Mouse (Mus musculus) forebrain, embryonic 14.5 days (tissue): ENCODE measurements around the gene Acot1. TPM values are rescaled to one million over a fixed set of nuclear protein-coding genes. Genes with fewer than 3 reads are reported as not detected.
"Not testable (repeated sequence)": the region's sequence is repeated elsewhere in the genome, so short reads cannot be mapped to it uniquely, and the experiment has no call there.

Source experiments
- ATAC-seq: fragments of 200-750 bp; cut with Nextera tagmentation; 2 replicates; pipeline ENCODE4 v1.8.0; 2017; ENCODE audit warnings: mild to moderate bottlenecking, moderate library complexity
- DNase-seq: peaks from one replicate; pipeline ENCODE4 v3.0.0-alpha.2; 2015; ENCODE audit warnings: low spot score
- H3K27ac ChIP-seq: fragments of 300-500 bp; sonication (generic); 2 replicates; pipeline ENCODE4 v1.5.1; 2014; ENCODE audit warnings: low read depth, mild to moderate bottlenecking, control low read depth, low read length, moderate library complexity
- H3K27me3 ChIP-seq: fragments of 300-500 bp; sonication (generic); replicated peaks from 2 replicates; pipeline ENCODE4 v1.6.1; 2014; ENCODE audit warnings: low read length, control low read depth, mixed read lengths; ENCODE audit not compliant: control insufficient read depth, insufficient read depth
- H3K36me3 ChIP-seq: fragments of 300-500 bp; sonication (generic); 2 replicates; pipeline ENCODE4 v1.6.1; 2014; ENCODE audit warnings: low read length, control low read depth; ENCODE audit not compliant: control insufficient read depth, insufficient read depth
- H3K4me1 ChIP-seq: fragments of 300-500 bp; sonication (generic); 2 replicates; pipeline ENCODE4 v1.6.1; 2014; ENCODE audit warnings: antibody characterized with exemption, low read length, control low read depth; ENCODE audit not compliant: control insufficient read depth, insufficient read depth
- H3K4me2 ChIP-seq: fragments of 300-500 bp; sonication (generic); 2 replicates; pipeline ENCODE4 v1.6.1; 2014; ENCODE audit warnings: mild to moderate bottlenecking, control low read depth, low read length
- H3K4me3 ChIP-seq: fragments of 300-500 bp; sonication (generic); 2 replicates; pipeline ENCODE4 v1.5.1; 2014; ENCODE audit warnings: low read depth, low read length, control low read depth
- H3K9ac ChIP-seq: fragments of 300-500 bp; sonication (generic); 2 replicates; pipeline ENCODE4 v1.6.1; 2014; ENCODE audit warnings: mild to moderate bottlenecking, low read length, control low read depth, moderate library complexity
- H3K9me3 ChIP-seq: fragments of 300-500 bp; sonication (generic); replicated peaks from 2 replicates; pipeline ENCODE4 v1.6.1; 2016; ENCODE audit warnings: low read length, control low read depth, mixed read lengths; ENCODE audit not compliant: control insufficient read depth
- WGBS: fragments of 180-500 bp; shearing (Covaris S2); extraction: QIAGEN DNeasy Blood & Tissue Kit; methylation state at CpG from one replicate; pipeline ENCODE4 v1.1.7; 2014; 5-methylcytosine and 5-hydroxymethylcytosine counted together
- polyA plus RNA-seq: library from polyadenylated mRNA; unstranded; fragments of >200 nt; fragmentation: Nextera tagmentation; extraction: Ambion mirVana; gene quantifications from 2 replicates; pipeline ENCODE4 v1.2.1, GENCODE M21; 2014

Acot1 gene
- polyA plus RNA-seq, 1 experiment from 2014 or later = 83.6 TPM

DNA sequence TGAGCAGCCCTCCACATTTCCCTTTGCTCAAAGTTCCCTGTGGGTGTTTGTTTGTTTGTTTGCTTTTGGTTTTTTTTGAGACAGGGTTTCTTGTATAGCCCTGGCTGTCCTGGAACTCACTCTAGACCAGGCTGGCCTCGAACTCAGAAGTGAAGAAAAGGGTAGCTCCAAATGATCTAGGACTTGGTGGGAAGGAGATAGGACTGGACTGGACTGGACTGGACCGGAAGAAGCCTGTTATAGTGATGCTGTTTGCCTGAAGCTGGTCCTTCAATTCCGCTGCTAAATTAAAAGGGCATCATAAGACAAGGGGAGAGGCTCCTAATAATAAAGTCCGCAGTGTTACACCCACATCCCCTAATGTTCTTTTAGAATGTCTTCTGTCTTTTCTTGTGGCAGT, 20.8 kb upstream of the Acot1 start:
- 71% methylated on average over 4 of the region's 4 CpGs for WGBS
- H3K4me3 ChIP-seq = peak overlapping the region; percentile 55
- H3K27me3 ChIP-seq = no peaks in the 10 kb centered on the region
- H3K27ac ChIP-seq = 0 out of 2 replicates have a peak overlapping the region, but pooled peaks have one; percentile 86
- H3K4me2 ChIP-seq = peak overlapping the region; percentile 55
- peak overlapping the region; percentile 76 for H3K9ac ChIP-seq
- no peak for DNase-seq
- H3K4me1 ChIP-seq = no peaks in the 10 kb centered on the region
- H3K9me3 ChIP-seq = no peaks in the 10 kb centered on the region
- 0 out of 2 replicates have a peak, but pooled peaks cover 4% of the 10 kb centered on the region for H3K36me3 ChIP-seq
- ATAC-seq = peak; percentile 6; the same call in 1 of the 2 replicates

DNA sequence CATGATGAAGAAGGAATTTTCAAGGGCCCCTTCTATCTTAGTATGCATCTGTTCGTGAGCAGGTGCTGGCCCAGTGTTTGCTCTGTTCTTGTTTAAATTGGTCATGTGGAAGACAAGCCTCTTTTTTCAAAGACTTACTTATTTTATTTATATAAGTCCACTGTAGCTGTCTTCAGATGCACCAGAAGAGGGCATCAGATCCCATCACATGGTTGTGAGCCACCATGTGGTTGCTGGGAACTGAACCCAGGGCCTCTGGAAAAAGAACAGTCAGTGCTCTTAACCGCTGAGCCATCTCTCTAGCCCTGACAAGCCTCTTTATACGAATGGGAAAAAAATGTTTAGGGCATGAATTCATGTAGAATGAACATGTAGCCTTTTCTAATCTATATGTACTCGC, 19.9 kb upstream of the Acot1 start:
- ATAC-seq = no peak
- Histone ChIP-seq H3K4me1 (no peaks in the 10 kb centered on the region), H3K36me3 (0 out of 2 replicates have a peak, but pooled peaks cover 4% of the 10 kb centered on the region), H3K9ac (no peak overlapping the region), H3K27me3 (no peaks in the 10 kb centered on the region), H3K4me3 (no peak overlapping the region), H3K4me2 (no peak overlapping the region), H3K9me3 (no peaks in the 10 kb centered on the region), H3K27ac (no peak overlapping the region)
- WGBS = 96% methylated on average over 4 of the region's 4 CpGs
- DNase-seq = no peak

DNA sequence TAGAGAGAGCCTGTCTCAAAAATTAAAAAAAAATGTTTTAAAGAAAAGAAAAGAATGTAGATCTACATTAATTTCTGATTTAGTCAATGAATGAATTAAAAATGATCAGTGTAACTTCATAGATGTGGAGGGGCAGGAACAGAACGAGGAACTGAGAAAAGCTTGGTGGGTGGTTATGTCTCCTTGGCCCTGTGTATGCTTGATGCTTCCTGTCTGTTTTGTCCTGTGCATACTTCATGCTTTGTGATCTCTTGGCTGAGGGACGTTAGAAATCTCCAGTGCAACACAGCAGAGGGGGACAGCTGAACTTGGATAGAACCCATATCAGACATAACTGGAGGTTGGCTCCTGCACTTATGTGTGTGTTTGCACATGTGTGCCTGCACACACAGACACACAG, 12.1 kb upstream of the Acot1 start:
- Histone ChIP-seq H3K4me1 (no peaks in the 10 kb centered on the region), H3K27ac (no peak overlapping the region), H3K4me3 (no peak overlapping the region), H3K9ac (no peak overlapping the region), H3K36me3 (0 out of 2 replicates have a peak, but pooled peaks cover 4% of the 10 kb centered on the region), H3K27me3 (no peaks in the 10 kb centered on the region), H3K9me3 (no peaks in the 10 kb centered on the region), H3K4me2 (no peak overlapping the region)
- no peak for DNase-seq
- WGBS = 68% methylated on average over 2 of the region's 2 CpGs
- ATAC-seq = no peak

DNA sequence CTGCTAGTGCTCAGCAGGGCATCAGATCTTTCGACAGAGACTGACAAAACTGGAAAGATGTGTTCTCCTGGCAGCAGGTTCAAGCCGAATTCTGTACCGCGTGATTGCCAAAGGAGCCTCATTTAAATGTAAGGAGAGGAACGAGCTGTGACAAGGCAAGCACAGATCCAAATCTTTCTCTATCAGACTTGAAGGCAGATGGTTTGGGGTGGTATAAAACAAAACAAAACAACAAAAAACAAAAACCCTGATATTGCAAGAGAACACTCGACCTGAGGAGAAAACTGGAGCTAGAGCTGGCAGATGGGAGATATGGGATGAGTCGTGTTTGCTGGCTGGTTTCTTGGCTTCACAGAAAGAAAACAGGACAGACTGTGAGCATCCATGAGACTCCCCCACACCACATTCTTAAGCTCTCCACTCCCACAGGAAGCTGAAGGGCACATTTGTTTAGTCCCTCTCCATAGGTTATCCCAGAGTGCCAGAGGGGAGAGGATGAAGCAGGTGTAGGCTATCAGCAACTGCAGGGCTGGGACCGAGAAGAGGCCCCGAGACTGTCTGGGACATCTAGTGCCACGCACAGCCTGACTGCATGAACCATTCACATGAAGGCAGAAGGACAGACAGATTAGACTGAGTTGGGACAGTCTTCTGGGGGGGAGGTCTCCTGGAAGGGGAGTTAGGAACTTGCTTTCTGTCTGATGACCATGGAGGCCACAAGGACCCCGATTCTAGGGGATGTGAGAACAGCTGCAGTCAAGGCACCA, 10.8 kb upstream of the Acot1 start:
- no peak overlapping the region for H3K4me2 ChIP-seq
- H3K27me3 ChIP-seq = no peaks in the 10 kb centered on the region
- no peak overlapping the region for H3K9ac ChIP-seq
- DNase-seq (peak; percentile 68), ATAC-seq (peak; percentile 57; the same call in 1 of the 2 replicates)
- WGBS = 55% methylated on average over 11 of the region's 11 CpGs
- H3K9me3 ChIP-seq = no peaks in the 10 kb centered on the region
- H3K36me3 ChIP-seq = no peaks in the 10 kb centered on the region
- peak overlapping the region; percentile 50; the same call in 1 of the 2 replicates for H3K27ac ChIP-seq
- H3K4me3 ChIP-seq = no peak overlapping the region
- no peaks in the 10 kb centered on the region for H3K4me1 ChIP-seq

DNA sequence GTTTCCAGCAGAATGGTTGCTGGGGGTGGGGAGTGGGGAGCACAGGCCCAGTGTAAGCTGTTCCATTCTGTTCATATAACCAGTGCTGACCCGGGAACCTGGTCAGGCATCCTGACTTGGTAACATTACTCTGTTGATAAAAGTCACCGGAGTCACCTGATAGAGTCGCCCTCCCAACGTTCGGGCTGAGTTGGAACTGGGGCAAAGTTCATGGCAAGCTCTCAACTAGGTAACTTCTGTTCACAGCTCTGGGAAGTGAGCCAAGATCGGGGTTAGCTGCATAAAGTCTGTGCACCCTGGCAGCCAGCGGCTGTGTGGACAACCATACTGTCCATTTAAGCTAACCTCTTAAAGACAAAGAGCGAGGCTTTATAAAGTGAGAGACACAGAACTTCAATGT, 10.1 kb upstream of the Acot1 start:
- WGBS = 77% methylated on average over 8 of the region's 8 CpGs
- not testable (repeated sequence) for H3K4me2 ChIP-seq, H3K4me1 ChIP-seq, H3K9ac ChIP-seq, ATAC-seq, H3K9me3 ChIP-seq, H3K27ac ChIP-seq, H3K4me3 ChIP-seq, H3K36me3 ChIP-seq, H3K27me3 ChIP-seq
- DNase-seq = peak; percentile 33

DNA sequence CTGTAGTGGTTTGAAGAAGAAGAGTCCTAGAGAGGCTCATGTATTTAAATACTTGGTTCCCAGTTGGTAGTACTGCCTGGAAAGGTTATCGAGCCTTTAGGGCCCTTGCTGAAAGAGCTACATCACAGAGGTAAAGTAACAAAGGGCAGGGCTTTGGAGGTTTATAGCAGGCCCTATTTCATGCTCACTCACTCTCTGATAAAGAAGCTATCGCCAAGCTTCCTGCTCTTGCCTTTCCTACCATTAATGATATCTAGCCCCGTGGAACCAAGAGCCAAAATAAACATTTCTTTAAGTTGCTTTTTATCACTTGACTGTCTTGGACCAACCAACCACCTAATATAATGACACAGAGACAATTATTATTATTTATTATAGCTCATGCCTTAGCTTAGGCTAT, 8.9 kb upstream of the Acot1 start:
- H3K4me2 ChIP-seq = no peak overlapping the region
- no peak overlapping the region for H3K27ac ChIP-seq
- no peak for ATAC-seq
- H3K4me1 ChIP-seq = no peaks in the 10 kb centered on the region
- no peaks in the 10 kb centered on the region for H3K9me3 ChIP-seq
- H3K9ac ChIP-seq = no peak overlapping the region
- no peak overlapping the region for H3K4me3 ChIP-seq
- no peaks in the 10 kb centered on the region for H3K27me3 ChIP-seq
- H3K36me3 ChIP-seq = no peaks in the 10 kb centered on the region
- no peak for DNase-seq
- WGBS = 86% methylated on average over 3 of the region's 3 CpGs

DNA sequence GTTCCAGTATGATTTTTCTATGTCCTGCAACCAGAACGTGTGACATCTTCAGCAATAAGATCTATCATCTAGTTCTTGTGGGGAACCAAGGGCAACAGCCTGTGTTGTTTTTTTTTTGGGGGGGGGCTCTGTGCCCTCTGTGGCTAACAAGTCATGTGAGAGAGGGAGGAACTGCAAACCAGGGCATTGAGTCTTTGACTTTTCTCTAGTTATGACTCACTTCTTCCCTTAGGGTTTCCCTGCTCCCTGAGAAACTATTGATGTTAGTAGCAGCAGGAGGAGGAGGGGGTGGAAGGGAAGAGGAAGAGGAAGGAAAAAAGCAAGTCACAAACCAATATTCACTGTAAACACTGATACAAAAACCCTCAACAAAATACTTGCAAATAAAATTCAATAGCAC, 5.4 kb upstream of the Acot1 start:
- WGBS = 84% methylated on average over 1 of the region's 1 CpGs
- ATAC-seq (no peak), DNase-seq (no peak)
- Histone ChIP-seq H3K27ac (no peak overlapping the region), H3K36me3 (no peaks in the 10 kb centered on the region), H3K4me3 (no peak overlapping the region), H3K4me1 (peaks cover 6% of the 10 kb centered on the region), H3K9ac (no peak overlapping the region), H3K4me2 (no peak overlapping the region), H3K27me3 (no peaks in the 10 kb centered on the region), H3K9me3 (no peaks in the 10 kb centered on the region)

DNA sequence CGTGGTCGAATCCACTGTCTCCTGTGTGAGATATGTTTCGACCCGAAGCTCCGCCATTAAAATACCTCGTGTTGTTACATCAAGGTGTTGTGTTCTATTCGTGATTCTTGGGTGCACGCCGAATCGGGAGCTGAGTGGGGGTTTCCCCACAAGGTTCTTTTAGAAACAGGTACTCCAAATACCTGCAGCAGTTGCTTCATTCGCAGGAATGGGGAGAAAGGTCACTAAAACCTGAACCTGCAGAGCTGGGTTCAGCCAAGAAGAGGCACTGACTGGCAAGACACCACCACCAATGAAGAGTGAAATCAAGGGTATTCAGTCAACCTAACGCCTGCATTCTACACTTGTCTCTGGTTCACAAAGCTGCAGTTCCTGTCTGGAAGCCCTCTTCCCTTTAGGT, 1.0 kb upstream of the Acot1 start:
- Histone ChIP-seq H3K27me3 (no peaks in the 10 kb centered on the region), H3K4me3 (no peak overlapping the region), H3K36me3 (no peaks in the 10 kb centered on the region), H3K4me1 (peaks cover 17% of the 10 kb centered on the region), H3K27ac (0 out of 2 replicates have a peak overlapping the region, but pooled peaks have one; percentile 63), H3K9ac (no peak overlapping the region), H3K9me3 (no peaks in the 10 kb centered on the region), H3K4me2 (peak overlapping the region; percentile 52; the same call in 1 of the 2 replicates)
- DNase-seq (no peak), ATAC-seq (no peak)
- WGBS = 87% methylated on average over 10 of the region's 12 CpGs

DNA sequence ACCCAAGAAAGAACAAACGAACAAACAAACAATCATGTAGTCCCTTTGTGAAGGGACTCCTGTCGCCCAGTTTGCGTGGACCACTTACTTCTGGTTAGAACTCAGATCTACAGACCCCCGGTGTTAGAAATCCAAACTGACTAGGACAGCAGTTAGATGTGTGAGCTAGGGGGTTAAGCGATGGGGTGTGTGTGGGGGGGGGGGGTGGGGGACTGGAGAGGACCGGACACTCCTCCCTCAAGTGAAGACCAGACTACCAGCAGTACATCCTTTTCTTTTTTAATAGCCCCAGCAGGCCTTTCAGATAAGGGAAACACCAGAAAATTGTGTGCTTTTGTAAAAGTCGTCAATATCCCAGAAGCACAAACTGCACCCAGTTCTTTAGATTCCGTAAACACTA, 561 bp upstream of the Acot1 start:
- Histone ChIP-seq H3K4me1 (peaks cover 17% of the 10 kb centered on the region), H3K27ac (peak overlapping the region; percentile 63), H3K9ac (peak overlapping the region; percentile 25; the same call in 1 of the 2 replicates), H3K36me3 (no peaks in the 10 kb centered on the region), H3K9me3 (no peaks in the 10 kb centered on the region), H3K4me2 (peak overlapping the region; percentile 52), H3K27me3 (no peaks in the 10 kb centered on the region), H3K4me3 (peak overlapping the region; percentile 41; the same call in 1 of the 2 replicates)
- WGBS = 47% methylated on average over 8 of the region's 8 CpGs
- ATAC-seq = no peak
- DNase-seq = no peak
